Mouse (Mus musculus) skeletal muscle tissue, adult 2 months (tissue): ENCODE measurements at regions not wholly inside any gene's neighbourhood (a gene's known extent, or its start where the extent isn't known, plus 50 kb on each side); places are given as distances from the start of the nearest gene placed in this dataset.
A peak's percentile ranks its signal among the peaks of the same experiment; 100 is the strongest.

Experiments used
- DNase-seq: peaks from one replicate; pipeline ENCODE4 v3.0.0-alpha.2; 2012; ENCODE audit warnings: low read depth, low spot score

- no peak for DNase-seq
These were observed 118.5 kb downstream of the Zfp706 start for GRCm38 (mm10) chr15:36889072-36889471.

DNA sequence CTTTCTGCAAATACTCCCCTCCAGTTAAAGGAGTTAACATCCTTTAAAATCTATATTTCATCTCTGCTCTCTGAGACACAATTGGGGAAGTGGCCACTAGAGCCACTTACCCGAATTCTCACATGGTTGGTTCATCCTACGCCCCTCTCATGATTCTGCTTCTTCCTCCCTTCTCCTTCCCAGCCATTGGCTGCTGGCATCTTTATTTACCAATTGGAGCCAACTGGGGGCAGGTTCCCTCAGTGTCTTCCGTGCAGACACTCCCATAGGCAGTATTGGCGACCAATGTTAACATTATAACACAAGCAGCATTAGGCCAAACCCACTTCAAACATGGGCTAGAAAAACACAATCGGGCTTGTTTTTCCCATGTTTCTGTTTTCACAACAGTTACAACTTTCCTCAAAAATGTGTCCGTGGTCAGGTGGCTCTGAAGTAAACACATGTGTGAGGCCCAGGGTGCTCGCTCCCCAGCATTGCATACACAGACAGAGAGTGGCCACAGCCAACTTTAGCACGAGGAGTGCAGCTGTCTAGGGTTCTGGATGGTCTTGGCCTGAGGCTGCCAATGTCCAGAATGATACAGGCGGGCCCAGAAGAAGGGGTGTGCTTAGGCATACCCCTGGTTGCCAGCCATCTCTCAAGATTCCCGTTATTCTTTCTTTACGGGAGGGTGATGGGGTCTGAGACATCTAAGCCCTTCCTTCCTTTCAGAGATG lies 119.1 kb downstream of the Zfp706 start:
- no peak for DNase-seq

DNA sequence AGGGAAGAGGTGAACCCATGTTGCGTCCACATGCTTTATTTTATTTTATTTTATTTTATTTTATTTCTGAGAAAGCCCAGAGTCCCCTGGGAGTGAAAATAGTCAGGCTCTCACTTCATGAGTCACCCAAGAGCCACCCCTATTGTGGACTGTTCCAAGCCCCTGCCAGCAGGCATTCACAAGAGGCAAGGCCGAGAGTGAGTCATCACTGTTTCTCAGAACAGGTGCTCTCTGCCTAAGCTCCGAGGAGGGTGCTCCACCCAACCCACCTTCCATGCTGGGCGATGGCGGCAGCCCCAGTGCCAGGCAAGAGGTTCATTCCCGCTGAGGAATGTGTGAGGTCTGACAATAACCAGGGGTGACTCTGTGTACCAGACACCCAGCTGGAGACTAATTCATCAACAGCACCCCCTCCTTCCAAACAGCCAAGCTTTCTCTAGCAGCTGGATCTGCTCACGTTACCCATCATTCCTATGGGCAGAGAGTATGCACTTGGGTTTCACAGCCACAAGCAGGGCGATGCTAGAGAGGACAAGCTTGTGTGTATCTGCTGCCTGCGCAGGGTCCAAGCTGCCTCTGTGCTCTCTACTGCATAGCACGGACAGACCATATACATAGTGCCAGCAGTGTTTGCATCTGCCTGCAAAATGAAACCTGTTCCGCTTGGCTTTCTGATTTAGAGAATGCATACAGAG lies 122.8 kb downstream of the Zfp706 start:
- no peak for DNase-seq

DNA sequence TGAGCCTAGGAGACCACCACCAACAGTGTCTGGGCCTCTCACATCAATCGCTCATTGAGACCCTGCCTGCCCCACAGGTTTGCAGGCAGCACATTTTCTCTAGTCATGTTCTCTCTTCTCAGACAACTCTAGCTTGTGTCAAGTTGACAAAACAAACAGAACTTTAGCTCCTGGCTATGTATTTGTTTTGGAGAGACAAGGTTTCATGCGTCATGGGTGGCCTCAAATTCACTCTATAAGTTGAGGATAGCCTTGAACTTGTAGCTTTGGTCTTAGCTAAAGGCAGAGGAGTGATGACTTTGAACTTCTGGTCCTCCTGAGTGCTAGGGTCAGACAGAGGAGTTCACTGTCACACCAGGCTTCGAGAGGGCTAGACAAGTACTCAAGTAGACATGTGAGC lies 123.5 kb downstream of the Zfp706 start:
- no peak for DNase-seq

GRCm38 (mm10) chr15:36883156-36883555 lies 124.4 kb downstream of the Zfp706 start:
- DNase-seq, result no peak

- DNase-seq, result no peak
These were observed 126.0 kb downstream of the Zfp706 start for GRCm38 (mm10) chr15:36881576-36881975.

DNA sequence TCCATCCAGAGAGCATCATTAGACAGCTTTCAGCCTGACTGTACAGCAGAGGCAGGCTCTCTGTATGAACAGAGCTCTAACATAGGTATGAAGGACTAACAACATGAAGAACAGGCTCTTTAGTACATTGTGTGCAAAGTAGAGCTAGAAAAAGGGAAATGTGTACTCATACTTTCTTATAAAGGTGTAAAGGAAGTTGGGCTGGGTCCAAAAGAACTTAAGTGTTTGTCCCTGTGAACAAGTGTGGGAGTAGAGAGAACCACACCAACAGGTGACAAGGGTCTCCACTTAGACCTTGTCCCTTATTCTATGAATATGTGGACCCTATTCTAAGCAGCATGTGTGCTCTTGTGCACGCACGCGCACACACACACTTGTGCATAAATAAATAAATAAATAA lies 127.0 kb downstream of the Zfp706 start:
- no peak for DNase-seq

DNA sequence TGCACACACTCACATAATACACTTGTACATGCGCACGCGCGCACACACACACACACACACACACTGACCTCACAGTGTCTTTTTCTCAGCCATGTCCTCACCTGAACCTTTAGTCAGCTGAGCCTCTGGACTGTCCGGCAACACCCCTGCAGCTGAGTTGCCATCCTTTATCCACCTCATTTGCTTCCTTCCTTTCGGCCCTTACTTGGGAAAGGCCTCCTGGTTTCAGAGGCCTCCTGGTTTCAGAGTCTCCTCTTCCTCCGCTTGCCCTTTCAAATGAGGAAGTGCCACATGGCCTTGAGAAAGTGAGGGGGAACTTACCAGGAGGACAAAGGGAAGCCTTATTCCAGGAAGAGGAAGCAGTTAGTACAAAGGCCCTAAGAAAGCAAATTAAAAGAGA lies 128.0 kb downstream of the Zfp706 start:
- peak; percentile 20 for DNase-seq

GRCm38 (mm10) chr15:36878960-36879359 lies 128.6 kb downstream of the Zfp706 start:
- no peak for DNase-seq

DNA sequence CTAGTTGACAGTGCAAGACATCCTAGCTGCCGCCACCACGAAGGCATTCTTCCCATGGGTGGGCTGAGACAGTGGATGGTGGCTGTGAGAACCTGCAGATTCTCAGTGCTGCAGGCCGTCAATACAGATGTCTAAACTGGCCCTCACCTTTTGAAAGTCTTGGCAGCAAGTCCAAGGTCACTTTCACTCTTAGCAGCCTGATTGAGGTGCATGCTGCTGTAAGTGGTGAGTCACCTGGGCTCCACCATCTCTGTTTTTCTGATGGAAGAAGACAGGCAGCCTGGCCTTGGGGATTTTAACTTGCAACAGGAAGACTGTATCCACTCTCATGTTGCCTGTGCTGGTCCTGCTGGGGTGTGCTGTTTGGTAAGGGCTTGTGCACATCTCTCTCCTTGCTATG lies 129.3 kb downstream of the Zfp706 start:
- no peak for DNase-seq

DNA sequence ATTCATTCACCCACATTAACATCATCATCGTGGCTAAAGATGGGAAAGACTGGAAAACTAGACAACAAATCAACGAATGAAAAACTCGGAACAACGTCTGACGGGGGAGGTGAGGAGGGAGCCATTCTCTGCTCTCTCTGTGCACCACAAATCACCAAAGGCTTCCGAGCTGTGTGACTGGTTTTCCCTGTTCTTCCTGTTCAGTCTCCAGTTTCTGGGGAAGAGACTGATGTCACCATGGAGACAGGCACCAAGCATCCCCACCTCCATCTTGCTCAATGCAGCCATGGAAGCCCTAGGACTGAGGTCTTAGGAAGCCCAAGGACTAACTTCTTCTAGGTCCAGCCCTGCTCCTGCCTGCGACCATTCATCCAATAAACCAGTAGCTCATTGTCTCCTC lies 130.1 kb downstream of the Zfp706 start:
- no peak for DNase-seq

GRCm38 (mm10) chr15:36875980-36876778 lies 131.4 kb downstream of the Zfp706 start:
- no peak for DNase-seq

DNA sequence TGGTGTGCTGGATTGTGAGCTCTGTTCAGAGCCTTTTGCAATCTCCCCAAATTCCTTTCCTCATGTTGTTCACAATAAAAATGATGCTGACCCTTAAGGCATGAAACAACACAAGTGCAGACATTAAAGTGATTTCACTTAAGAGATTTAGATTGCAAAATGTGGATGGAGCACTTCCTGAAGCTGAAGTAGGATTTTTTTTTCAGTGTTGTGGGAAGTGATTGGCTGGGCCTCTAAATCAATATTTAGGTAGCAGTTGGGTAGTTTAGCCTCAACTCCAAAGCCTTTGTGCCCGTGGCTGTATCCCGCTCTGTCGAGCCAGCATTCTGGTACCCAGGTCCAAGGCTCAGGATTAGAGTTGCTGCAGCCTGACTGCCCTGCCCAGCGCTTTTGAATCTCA lies 133.0 kb downstream of the Zfp706 start:
- no peak for DNase-seq

DNA sequence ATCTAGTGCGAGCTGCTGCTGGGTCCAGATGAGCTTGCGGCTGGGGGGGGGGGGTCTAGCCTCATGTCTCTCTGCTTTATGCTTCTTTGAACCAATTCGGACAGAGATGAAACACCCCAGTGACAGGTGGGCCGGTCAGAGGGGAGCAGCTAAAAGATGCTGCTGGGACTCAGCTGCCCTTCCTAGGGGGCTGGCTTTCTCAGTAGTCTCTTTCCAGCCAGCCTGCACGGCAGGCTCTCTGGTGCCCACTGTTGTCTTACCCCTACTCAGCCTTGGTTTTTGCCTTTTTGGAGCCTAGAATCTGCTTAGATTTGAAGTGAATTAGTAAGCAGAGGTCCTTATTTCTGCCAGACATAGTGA lies 133.7 kb downstream of the Zfp706 start:
- DNase-seq, result no peak

DNA sequence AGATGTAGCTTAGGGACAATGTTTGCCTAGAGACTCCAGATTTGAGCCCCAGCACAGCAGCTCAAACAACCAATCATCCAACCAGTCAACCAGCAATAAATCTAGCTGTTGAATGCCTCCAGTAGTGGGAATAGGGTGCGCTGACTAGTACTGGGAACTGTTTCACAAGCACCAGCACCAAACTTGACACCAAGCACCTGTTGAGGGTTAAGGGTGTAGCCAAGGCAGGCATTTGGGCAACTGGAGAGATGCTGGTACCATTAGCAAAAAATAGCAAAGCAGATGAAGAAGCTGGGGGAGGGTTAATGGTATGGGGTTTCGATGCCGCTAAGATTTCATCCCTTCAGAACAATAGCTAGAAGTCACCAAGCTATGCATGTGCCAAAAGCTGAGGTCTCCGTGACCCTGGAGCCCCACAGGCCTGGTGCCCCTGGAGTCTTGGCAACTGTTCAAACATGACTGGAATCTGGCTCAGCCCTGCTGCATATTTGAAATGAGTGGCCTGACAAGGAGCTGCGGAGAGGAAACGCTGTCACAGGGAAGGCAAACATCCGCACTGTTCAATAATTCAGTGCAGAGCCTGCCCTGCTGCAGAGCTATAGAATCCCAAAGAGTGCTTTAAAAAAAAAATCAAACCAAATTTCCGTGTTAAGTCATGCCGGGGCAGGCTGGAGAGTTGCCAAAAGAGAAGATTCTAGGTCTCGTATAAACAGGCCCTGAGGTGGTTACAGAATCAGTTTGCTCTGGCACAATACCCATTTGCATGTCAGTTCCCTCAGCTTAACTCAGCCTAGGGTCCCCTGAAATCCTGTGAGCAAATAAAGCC lies 134.3 kb downstream of the Zfp706 start:
- DNase-seq, result peak; percentile 74

- DNase-seq, result no peak
These were observed 135.0 kb downstream of the Zfp706 start for GRCm38 (mm10) chr15:36872566-36872965.

DNA sequence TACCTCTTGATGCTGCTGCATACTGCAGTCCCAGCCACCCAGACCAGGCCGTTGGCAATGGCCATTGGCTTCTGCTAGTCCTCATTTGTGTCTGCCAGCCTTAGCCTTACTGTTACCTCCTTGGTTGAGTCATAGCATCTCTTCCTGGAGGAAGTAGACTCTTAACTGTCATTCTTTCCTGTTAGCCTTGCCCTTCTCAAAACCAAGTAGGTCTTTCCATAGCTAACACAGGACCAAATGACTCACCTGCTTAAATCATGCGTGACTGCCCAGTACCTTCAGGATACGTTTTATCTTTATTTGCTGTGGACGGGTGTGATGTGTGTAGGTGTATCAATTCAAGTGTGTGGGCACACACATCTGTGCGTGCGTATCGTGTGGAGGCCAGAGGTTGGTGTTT lies 136.9 kb downstream of the Zfp706 start:
- DNase-seq, result no peak

- no peak for DNase-seq
These were observed 137.5 kb downstream of the Zfp706 start for GRCm38 (mm10) chr15:36870094-36870493.

DNA sequence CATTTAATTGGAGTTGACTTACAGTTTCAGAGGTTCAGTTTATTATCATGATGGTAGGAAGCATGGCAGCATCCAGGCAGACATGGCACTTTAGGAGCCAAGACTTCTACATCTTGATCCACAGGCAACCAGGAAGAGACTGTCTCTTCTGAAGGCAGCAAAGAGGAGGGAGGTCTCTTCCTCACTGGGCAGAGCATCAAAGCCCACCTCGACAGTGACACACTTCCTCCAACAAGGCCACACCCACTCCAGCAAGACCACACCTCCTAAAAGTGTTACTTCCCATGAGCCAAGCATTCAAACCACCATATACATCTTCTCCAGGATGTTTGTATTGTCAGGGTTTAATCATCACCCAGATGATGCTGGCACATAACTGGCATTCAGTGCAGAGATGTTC lies 141.5 kb downstream of the Zfp706 start:
- DNase-seq, result no peak

GRCm38 (mm10) chr15:36865332-36865731 lies 142.2 kb downstream of the Zfp706 start:
- no peak for DNase-seq

DNA sequence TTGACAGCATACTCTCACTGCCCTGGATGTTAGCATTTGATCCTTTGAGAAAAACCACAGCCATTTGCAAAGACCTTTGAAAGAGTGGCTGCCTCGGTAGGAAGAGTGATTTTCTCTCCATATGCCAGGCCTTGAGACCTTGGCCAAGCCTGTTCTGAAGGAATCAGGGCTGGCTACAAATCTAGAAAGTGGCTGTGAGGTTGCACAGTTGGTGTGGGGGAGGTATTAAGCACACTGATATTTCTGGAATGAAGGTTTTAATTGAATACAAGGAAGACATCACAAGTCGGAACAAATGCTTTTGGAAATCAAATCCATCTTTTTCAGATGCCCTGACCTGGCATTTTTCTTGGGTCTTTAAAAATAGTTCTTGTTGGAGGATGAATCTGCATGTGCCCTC lies 143.5 kb downstream of the Zfp706 start:
- DNase-seq, result no peak

DNA sequence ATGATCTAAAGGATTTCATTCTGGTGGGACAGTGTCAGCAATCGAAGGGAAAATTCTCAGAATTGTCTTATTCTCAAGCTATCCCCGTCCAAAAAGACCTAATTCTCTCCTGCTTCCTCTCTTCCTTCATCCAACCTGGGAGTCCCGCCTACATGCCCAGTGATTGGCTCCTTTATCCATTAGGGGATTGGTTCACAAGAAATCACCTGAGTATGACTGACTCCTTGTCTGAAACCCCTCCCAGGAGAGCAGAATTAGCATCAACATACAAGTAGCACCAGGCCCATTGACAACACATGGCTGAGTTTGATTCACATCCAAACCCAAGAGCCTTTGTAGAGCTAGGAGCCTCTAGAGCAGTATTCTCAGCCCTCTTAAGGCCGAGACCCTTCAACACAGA lies 148.9 kb downstream of the Zfp706 start:
- DNase-seq, result no peak
